Mouse (Mus musculus) C2C12 (cell line): ENCODE data around the gene Tnip2. TPM values are rescaled to one million over a fixed set of nuclear protein-coding genes. Genes with fewer than 3 reads are reported as not detected.

ENCODE experiments used
- H3K27me3 ChIP-seq: one replicate; pipeline ENCODE4 v1.6.1; 2011; ENCODE audit not compliant: control insufficient read depth, insufficient read depth, insufficient read length
- H3K36me3 ChIP-seq: one replicate; pipeline ENCODE4 v1.6.1; 2011; ENCODE audit not compliant: control insufficient read depth, insufficient read depth
- H3K4me3 ChIP-seq: one replicate; pipeline ENCODE4 v1.5.1; 2011; ENCODE audit warnings: mild to moderate bottlenecking, control low read depth; ENCODE audit not compliant: poor library complexity, insufficient read depth, severe bottlenecking
- H3K79me2 ChIP-seq: one replicate; pipeline ENCODE4 v1.6.1; 2011; ENCODE audit not compliant: control insufficient read depth, insufficient read depth
- H3K79me3 ChIP-seq: one replicate; pipeline ENCODE4 v1.6.1; 2011; ENCODE audit warnings: low read depth, control low read depth
- H3ac ChIP-seq: one replicate; pipeline ENCODE3; 2011; ENCODE audit warnings: low read depth; ENCODE audit not compliant: control insufficient read depth, insufficient read length
- CEBPB ChIP-seq: IDR thresholded peaks from one replicate; pipeline ENCODE4 v1.6.1; 2011; ENCODE audit warnings: low read depth, mild to moderate bottlenecking, control low read depth, moderate library complexity
- CTCF ChIP-seq: IDR thresholded peaks from one replicate; pipeline ENCODE4 v1.5.1; 2011; ENCODE audit not compliant: control insufficient read depth, insufficient read depth, insufficient read length
- FOSL1 ChIP-seq: IDR thresholded peaks from one replicate; pipeline ENCODE4 v1.8.0; 2011; ENCODE audit warnings: mild to moderate bottlenecking, low read length; ENCODE audit not compliant: poor library complexity, insufficient read depth, severe bottlenecking
- MAX ChIP-seq: IDR thresholded peaks from one replicate; pipeline ENCODE4 v1.6.1; 2011; ENCODE audit warnings: mild to moderate bottlenecking, control low read depth
- MYOD1 ChIP-seq: IDR thresholded peaks from one replicate; pipeline ENCODE4 v1.6.1; 2011; ENCODE audit warnings: low read depth; ENCODE audit not compliant: control insufficient read depth, insufficient read length
- MYOG ChIP-seq: IDR thresholded peaks from one replicate; pipeline ENCODE4 v1.6.1; 2011; ENCODE audit not compliant: control insufficient read depth, insufficient read length; ENCODE audit errors: extremely low read depth
- USF1 ChIP-seq: IDR thresholded peaks from one replicate; pipeline ENCODE4 v1.6.1; 2011; ENCODE audit warnings: low read depth, mild to moderate bottlenecking, control low read depth, moderate library complexity
- polyA plus RNA-seq: library from polyadenylated mRNA; unstranded; fragments of >200 nt; fragmentation: generic; extraction: Trizol; gene quantifications from one replicate; pipeline ENCODE4 v1.2.1, GENCODE M21; 2012; ENCODE audit warnings: missing spikeins

Gene Tnip2
- polyA plus RNA-seq, 1 experiment: 9.3 TPM

GRCm38 (mm10) chr5:34502821-34503220, 11.0 kb downstream of the Tnip2 start:
- no peak overlapping the region for H3K4me3 ChIP-seq
- TF ChIP-seq FOSL1 (no peak), CTCF (no peak), CEBPB (no peak), MYOD1 (no peak), MYOG (no peak), USF1 (no peak), MAX (no peak)
- peaks cover 20% of the 10 kb centered on the region for H3K36me3 ChIP-seq
- H3K79me3 ChIP-seq: no peaks in the 10 kb centered on the region
- no peak overlapping the region for H3ac ChIP-seq
- H3K27me3 ChIP-seq: no peaks in the 10 kb centered on the region
- H3K79me2 ChIP-seq: no peaks in the 10 kb centered on the region

GRCm38 (mm10) chr5:34502411-34502810, 11.4 kb downstream of the Tnip2 start:
- Histone ChIP-seq H3K27me3 (no peaks in the 10 kb centered on the region), H3K79me2 (no peaks in the 10 kb centered on the region), H3K36me3 (peaks cover 20% of the 10 kb centered on the region), H3ac (no peak overlapping the region), H3K4me3 (no peak overlapping the region), H3K79me3 (no peaks in the 10 kb centered on the region)
- TF ChIP-seq MYOG (no peak), FOSL1 (no peak), CEBPB (no peak), CTCF (no peak), MAX (no peak), USF1 (no peak), MYOD1 (no peak)

- TF ChIP-seq FOSL1: no peak
- TF ChIP-seq USF1: no peak
- no peak for TF ChIP-seq MYOG
- TF ChIP-seq MYOD1: no peak
- no peak for TF ChIP-seq CEBPB
- no peak for TF ChIP-seq MAX
- TF ChIP-seq CTCF: no peak
- no peak overlapping the region for H3ac ChIP-seq
- no peaks in the 10 kb centered on the region for H3K27me3 ChIP-seq
Observed at GRCm38 (mm10) chr5:34501588-34501987, 12.2 kb downstream of the Tnip2 start.

GRCm38 (mm10) chr5:34500886-34501285, 12.9 kb downstream of the Tnip2 start:
- no peak overlapping the region for H3K4me3 ChIP-seq
- H3ac ChIP-seq: no peak overlapping the region
- TF ChIP-seq MAX: no peak
- no peaks in the 10 kb centered on the region for H3K79me3 ChIP-seq
- H3K79me2 ChIP-seq: no peaks in the 10 kb centered on the region
- no peaks in the 10 kb centered on the region for H3K27me3 ChIP-seq
- H3K36me3 ChIP-seq: peaks cover 31% of the 10 kb centered on the region

More at GRCm38 (mm10) chr5:34501588-34501987, 12.2 kb downstream of the Tnip2 start:
- peaks cover 25% of the 10 kb centered on the region for H3K36me3 ChIP-seq
- no peaks in the 10 kb centered on the region for H3K79me2 ChIP-seq
- H3K4me3 ChIP-seq: no peak overlapping the region
- H3K79me3 ChIP-seq: no peaks in the 10 kb centered on the region

GRCm38 (mm10) chr5:34496745-34497144, 17.0 kb downstream of the Tnip2 start:
- Histone ChIP-seq H3K36me3 (peaks cover 30% of the 10 kb centered on the region), H3ac (no peak overlapping the region), H3K79me3 (no peaks in the 10 kb centered on the region), H3K4me3 (no peak overlapping the region), H3K27me3 (no peaks in the 10 kb centered on the region), H3K79me2 (no peaks in the 10 kb centered on the region)
- TF ChIP-seq MYOD1 (no peak), CTCF (no peak), USF1 (no peak), MYOG (no peak), FOSL1 (no peak), CEBPB (no peak), MAX (no peak)

GRCm38 (mm10) chr5:34489418-34489787, 24.4 kb downstream of the Tnip2 start:
- H3K79me2 ChIP-seq: no peaks in the 10 kb centered on the region
- peaks cover 6% of the 10 kb centered on the region for H3K36me3 ChIP-seq
- no peaks in the 10 kb centered on the region for H3K79me3 ChIP-seq
- TF ChIP-seq FOSL1 (no peak), CTCF (no peak), MYOD1 (no peak), MAX (no peak), CEBPB (no peak), USF1 (no peak)
- no peak overlapping the region for H3ac ChIP-seq
- H3K27me3 ChIP-seq: no peaks in the 10 kb centered on the region
- H3K4me3 ChIP-seq: no peak overlapping the region
